9 mouse cellular contexts compared by ENCODE assay signal in the genomic region with DNA sequence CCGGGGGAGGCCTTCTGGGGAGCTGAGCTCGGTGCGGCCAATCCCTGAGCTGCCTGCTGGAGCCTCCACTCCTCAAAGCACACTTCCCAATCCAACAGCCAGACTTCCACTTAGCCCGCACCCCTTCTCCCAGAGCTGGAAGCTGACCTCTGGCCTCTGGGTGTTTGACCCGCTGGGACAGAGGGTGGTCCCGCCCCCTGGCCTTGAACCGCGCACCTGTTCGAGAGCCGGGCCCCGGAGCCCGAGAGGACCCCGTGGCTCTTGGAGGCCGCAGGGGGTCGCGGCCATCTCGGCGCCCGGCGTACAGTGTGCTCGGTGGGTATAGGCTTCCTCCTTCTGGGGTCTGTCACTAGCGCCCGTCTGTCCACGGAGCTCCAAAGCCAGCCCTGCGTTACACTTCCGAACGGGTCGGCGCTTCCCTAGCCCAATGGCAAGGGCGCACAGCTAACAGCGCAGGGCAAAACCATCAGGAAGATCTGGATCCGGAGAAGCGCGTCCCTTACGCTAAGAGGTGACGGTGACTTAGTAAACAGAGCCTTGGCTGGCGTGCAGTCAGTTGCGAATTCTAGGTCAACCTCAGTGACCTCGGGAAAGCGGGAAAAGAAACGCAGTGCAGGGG. TPM values are rescaled to one million over a fixed set of nuclear protein-coding genes. Genes with fewer than 3 reads are reported as not detected.
DNase-seq lines count a peak whose midpoint lies in the region; ATAC-seq and TF ChIP-seq lines count a peak whose summit lies in the region.
"Had no signal": no experiment of that assay in that cellular context is flagged by ENCODE, and none has a peak within 500 bp of the region (broad histone marks: within the 10 kb centered on the region; RNA-seq: fewer than 3 reads in every experiment).

No protein-coding gene starts in this region.

- peak overlapping the region; percentile 31; the same call in 1 of the 2 replicates for H3K27ac ChIP-seq in heart, adult 2 months
- no peak overlapping the region for H3K27ac ChIP-seq in midbrain, embryonic 14.5 days (replicated peaks; ENCODE audit: low read depth, low read length)
- H3K27ac ChIP-seq: macrophage had no signal

- intact Hi-C loops in heart, adult 2 months (cut with DNase I): loop anchor here (5.0 to 10.0 kb wide), 3 partner anchors 105 to 335 kb away; no protein-coding TSS in a partner anchor
- intact Hi-C loops in heart, postnatal 36 days (cut with DNase I): loop anchor here (5.0 to 10.0 kb wide), 3 partner anchors 103 to 485 kb away; no protein-coding TSS in a partner anchor

- peak overlapping the region; percentile 35 for H3K4me2 ChIP-seq in midbrain, embryonic 14.5 days (ENCODE audit: low read length)

- TF ChIP-seq EP300 in heart, adult 2 months (IDR thresholded peaks at IDR 0.05; ENCODE audit: insufficient read depth, low read depth, low read length): no peak

- no peak overlapping the region for H3K9ac ChIP-seq in heart, adult 2 months (ENCODE audit: low read depth, low read length)
- H3K9ac ChIP-seq in midbrain, embryonic 14.5 days (replicated peaks; ENCODE audit: low read length): no peak overlapping the region

- no peaks in the 10 kb centered on the region for H3K36me3 ChIP-seq in heart, adult 2 months (ENCODE audit: control insufficient read depth, insufficient read depth, low read length)
- no peaks in the 10 kb centered on the region for H3K36me3 ChIP-seq in midbrain, embryonic 14.5 days (ENCODE audit: control insufficient read depth, insufficient read depth, low read length)

- peak overlapping the region; percentile 30 for H3K4me3 ChIP-seq in heart, adult 2 months
- H3K4me3 ChIP-seq in midbrain, embryonic 14.5 days (replicated peaks; ENCODE audit: low read depth, low read length): peak overlapping the region; percentile 14; the same call in 1 of the 2 replicates

- H3K4me1 ChIP-seq in heart, adult 2 months (ENCODE audit: control insufficient read depth, insufficient read depth, low read length): no peaks in the 10 kb centered on the region
- H3K4me1 ChIP-seq in midbrain, embryonic 14.5 days (ENCODE audit: control insufficient read depth, insufficient read depth, low read length): no peaks in the 10 kb centered on the region

- ATAC-seq in midbrain, embryonic 14.5 days (ENCODE audit: low FRiP score, low TSS enrichment): peak; percentile 52
- no peak for ATAC-seq in CD4-positive, CD25-positive, alpha-beta regulatory T cell, adult 4 months

- no peak for TF ChIP-seq CTCF in heart, adult 2 months (IDR thresholded peaks at IDR 0.05)

- TF ChIP-seq POLR2A in heart, adult 2 months (IDR thresholded peaks at IDR 0.05; ENCODE audit: insufficient read depth, low read depth, low read length): no peak

- WGBS in heart, adult 2 months: 5% methylated on average over 41 of the region's 41 CpGs
- under 1% methylated on average over 41 of the region's 41 CpGs for WGBS in midbrain, embryonic 14.5 days

- peak in 1 of 2 experiments; percentile 33 for DNase-seq in heart, adult 2 months
- DNase-seq in heart, adult 8-10 months (ENCODE audit: low spot score): no peak
- peak; percentile 58 for DNase-seq in embryo, embryonic 11 days
- peak; percentile 15 to 43 for DNase-seq in heart, postnatal 36 days
- DNase-seq in midbrain, embryonic 14.5 days: peak; percentile 47
- DNase-seq in frontal cortex, adult 2 months (ENCODE audit: extremely low spot score in 1 of 2, low spot score in 1 of 2): no peak
- DNase-seq in thymus, postnatal 0 days (ENCODE audit: low spot score): no peak

- no peaks in the 10 kb centered on the region for H3K9me3 ChIP-seq in midbrain, embryonic 14.5 days (ENCODE audit: control insufficient read depth, low read length)

- no peaks in the 10 kb centered on the region for H3K79me2 ChIP-seq in heart, adult 2 months (replicated peaks; ENCODE audit: control insufficient read depth, insufficient read depth, low read length)

- H3K27me3 ChIP-seq in heart, adult 2 months (ENCODE audit: control insufficient read depth, insufficient read depth, low read length): peaks cover 11% of the 10 kb centered on the region; the same call in 1 of the 2 replicates
- H3K27me3 ChIP-seq in midbrain, embryonic 14.5 days (ENCODE audit: control insufficient read depth, insufficient read depth, low read length): peaks cover 74% of the 10 kb centered on the region

RNA-seq across cellular contexts. Expression of a gene that starts 8.6 kb away (rescaled TPM):
- 1 to 10 TPM; 4.0 to 4.4 TPM for total RNA-seq in heart, adult 2 months (2021)
- polyA plus RNA-seq in heart, adult 2 months (2012; rRNA removed): 1.9 and 3.0 TPM in 2 replicates
- 1 to 10 TPM; 3.7 to 5.0 (median 4.1) TPM for total RNA-seq in heart, adult 8-10 months (2022)
- total RNA-seq in heart, postnatal 36 days (2021): 1 to 10 TPM; 3.4 to 5.3 TPM
- 0.08 and 3.2 TPM in 2 replicates for polyA plus RNA-seq in midbrain, embryonic 14.5 days (2014; fragmentation: Nextera tagmentation; extraction: Ambion mirVana)
- polyA plus RNA-seq in frontal cortex, adult 2 months (2012; rRNA removed): 1.3 and 2.3 TPM in 2 replicates
- not detected for polyA plus RNA-seq in CD4-positive, CD25-positive, alpha-beta regulatory T cell, adult 4 months (2017; shearing (Covaris generic))
- 0.27 and 0.31 TPM in 2 replicates for polyA plus RNA-seq in thymus, postnatal 0 days (2015; fragmentation: Nextera tagmentation; extraction: Ambion mirVana)
- polyA plus RNA-seq: macrophage had no signal

Comparison
In these comparisons a context has a peak if more than half of its experiments do, and no peak if none do; other contexts are left out.
1. DNase-seq: peak in embryo, embryonic 11 days (single experiment), heart, postnatal 36 days (2 of 2) and midbrain, embryonic 14.5 days (single experiment); none in heart, adult 8-10 months (single experiment), frontal cortex, adult 2 months (0 of 2) and thymus, postnatal 0 days (single experiment).